Mouse (Mus musculus): Measurements from ENCODE around the gene Btk. TPM values are rescaled to one million over a fixed set of nuclear protein-coding genes. Genes with fewer than 3 reads are reported as not detected.
"Not testable (repeated sequence)": the region's sequence is repeated elsewhere in the genome, so short reads cannot be mapped to it uniquely, and the experiment has no call there.

Gene Btk
- polyA plus RNA-seq, 1 experiment, result 24.4 TPM

GRCm38 (mm10) chrX:134541145-134541954 lies 42.0 kb downstream of the Btk start, which contains the start of gene Timm8a1:
Gene Timm8a1, minus strand, starts transcription at chrX:134541865.
- TF ChIP-seq GATA1 (IDR thresholded peaks at IDR 0.05; ENCODE audit: borderline replicate concordance, low read length) (no peak), FLI1 (IDR thresholded peaks at IDR 0.05; ENCODE audit: low read length) (no peak)
- H3K36me3 ChIP-seq (replicated peaks; ENCODE audit: low read length), result peaks cover 60% of the 10 kb centered on the region
- peaks cover 14% of the 10 kb centered on the region for H3K4me1 ChIP-seq
- H3K9me3 ChIP-seq, result no peaks in the 10 kb centered on the region
- H3K4me3 ChIP-seq (replicated peaks), result peak within 1 kb of the TSS; percentile 92
- no peaks in the 10 kb centered on the region for H3K27me3 ChIP-seq (replicated peaks)

- H3K4me1 ChIP-seq, result peaks cover 10% of the 10 kb centered on the region
- no peaks in the 10 kb centered on the region for H3K9me3 ChIP-seq
- peaks cover 61% of the 10 kb centered on the region for H3K36me3 ChIP-seq (replicated peaks; ENCODE audit: low read length)
- peak overlapping the region; percentile 92 for H3K4me3 ChIP-seq (replicated peaks)
- H3K27me3 ChIP-seq (replicated peaks), result no peaks in the 10 kb centered on the region
- TF ChIP-seq FLI1 (IDR thresholded peaks at IDR 0.05; ENCODE audit: low read length) (no peak), GATA1 (IDR thresholded peaks at IDR 0.05; ENCODE audit: borderline replicate concordance, low read length) (no peak)
These were observed 42.8 kb downstream of the Btk start for GRCm38 (mm10) chrX:134540414-134541135.

DNA sequence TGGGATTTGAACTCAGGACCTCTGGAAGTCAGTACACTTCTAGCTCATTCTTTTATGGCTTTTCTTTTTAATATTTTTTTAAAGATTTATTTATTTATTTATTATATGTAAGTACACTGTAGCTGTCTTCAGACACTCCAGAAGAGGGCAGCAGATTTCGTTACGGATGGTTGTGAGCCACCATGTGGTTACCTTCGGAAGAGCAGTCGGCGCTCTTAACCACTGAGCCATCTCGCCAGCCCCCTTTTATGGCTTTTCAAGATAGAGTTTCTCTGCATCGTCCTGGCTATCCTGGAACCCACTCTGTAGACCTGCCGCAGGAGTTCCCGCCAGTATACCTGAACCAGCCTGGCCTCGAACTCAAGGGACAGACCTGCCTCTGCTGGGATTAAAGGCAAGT lies 43.6 kb downstream of the Btk start:
- not testable (repeated sequence) for H3K27me3 ChIP-seq (replicated peaks); H3K9me3 ChIP-seq; H3K4me1 ChIP-seq
- H3K4me3 ChIP-seq (replicated peaks), result peak overlapping the region; percentile 92
- H3K36me3 ChIP-seq (replicated peaks; ENCODE audit: low read length), result peaks cover 59% of the 10 kb centered on the region

DNA sequence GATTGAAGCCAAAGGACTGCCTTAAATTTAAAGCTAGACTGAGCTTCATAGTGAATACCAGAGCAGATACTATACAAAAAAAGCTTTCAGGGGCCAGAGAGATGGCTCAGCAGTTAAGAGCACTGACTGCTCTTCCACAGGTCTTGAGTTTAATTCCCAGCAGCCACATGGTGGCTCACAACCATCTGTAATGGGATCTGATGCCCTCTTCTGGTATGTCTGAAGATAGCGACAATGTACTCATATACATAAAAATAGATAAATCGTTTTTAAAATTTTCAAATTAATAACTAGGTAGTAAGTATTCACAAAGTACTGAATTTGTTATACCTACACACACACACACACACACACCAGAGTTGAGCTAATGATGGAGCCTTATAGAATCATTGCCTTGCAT lies 50.0 kb downstream of the Btk start:
- Histone ChIP-seq H3K4me1 (no peaks in the 10 kb centered on the region), H3K36me3 (replicated peaks; ENCODE audit: low read length) (peaks cover 28% of the 10 kb centered on the region), H3K4me3 (replicated peaks) (no peak overlapping the region), H3K27me3 (replicated peaks) (no peaks in the 10 kb centered on the region), H3K9me3 (no peaks in the 10 kb centered on the region)
- no peak for TF ChIP-seq GATA1 (IDR thresholded peaks at IDR 0.05; ENCODE audit: borderline replicate concordance, low read length)
- TF ChIP-seq FLI1 (IDR thresholded peaks at IDR 0.05; ENCODE audit: low read length), result no peak

DNA sequence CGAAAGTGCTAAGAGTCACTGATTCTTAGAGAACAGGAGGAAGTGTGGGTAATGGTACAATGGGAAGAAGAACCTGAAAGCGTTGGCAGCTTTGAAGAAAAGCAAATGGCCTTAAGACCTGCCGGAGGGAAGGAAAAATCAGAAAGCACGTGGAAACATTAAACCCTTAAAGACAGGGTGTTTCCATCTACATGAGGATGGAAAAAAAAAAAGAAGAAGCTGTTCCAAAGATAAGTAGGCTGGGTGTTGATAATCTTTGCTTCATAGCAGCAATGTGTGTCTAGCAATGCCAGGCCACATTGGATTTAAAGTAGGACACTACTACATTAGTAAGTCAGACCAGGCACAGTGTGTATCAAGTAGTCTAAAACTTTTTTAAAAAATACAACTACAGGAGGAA lies 58.1 kb downstream of the Btk start:
- Histone ChIP-seq H3K36me3 (replicated peaks; ENCODE audit: low read length) (no peaks in the 10 kb centered on the region), H3K4me3 (replicated peaks) (no peak overlapping the region), H3K4me1 (no peaks in the 10 kb centered on the region), H3K27me3 (replicated peaks) (no peaks in the 10 kb centered on the region), H3K9me3 (no peaks in the 10 kb centered on the region)
- TF ChIP-seq GATA1 (IDR thresholded peaks at IDR 0.05; ENCODE audit: borderline replicate concordance, low read length) (no peak), FLI1 (IDR thresholded peaks at IDR 0.05; ENCODE audit: low read length) (no peak)

- no peaks in the 10 kb centered on the region for H3K9me3 ChIP-seq
- no peak for TF ChIP-seq FLI1 (IDR thresholded peaks at IDR 0.05; ENCODE audit: low read length)
- TF ChIP-seq GATA1 (IDR thresholded peaks at IDR 0.05; ENCODE audit: borderline replicate concordance, low read length), result no peak
- H3K36me3 ChIP-seq (replicated peaks; ENCODE audit: low read length), result no peaks in the 10 kb centered on the region
- H3K27me3 ChIP-seq (replicated peaks), result no peaks in the 10 kb centered on the region
- no peak overlapping the region for H3K4me3 ChIP-seq (replicated peaks)
- no peaks in the 10 kb centered on the region for H3K4me1 ChIP-seq
These were observed 59.6 kb downstream of the Btk start for GRCm38 (mm10) chrX:134523772-134524171.

GRCm38 (mm10) chrX:134509473-134509872 lies 73.9 kb downstream of the Btk start:
- Histone ChIP-seq H3K36me3 (replicated peaks; ENCODE audit: low read length) (no peaks in the 10 kb centered on the region), H3K4me1 (no peaks in the 10 kb centered on the region), H3K27me3 (replicated peaks) (peaks cover 6% of the 10 kb centered on the region), H3K4me3 (replicated peaks) (no peak overlapping the region), H3K9me3 (no peaks in the 10 kb centered on the region)
- TF ChIP-seq GATA1 (IDR thresholded peaks at IDR 0.05; ENCODE audit: borderline replicate concordance, low read length), result no peak
- TF ChIP-seq FLI1 (IDR thresholded peaks at IDR 0.05; ENCODE audit: low read length), result no peak

DNA sequence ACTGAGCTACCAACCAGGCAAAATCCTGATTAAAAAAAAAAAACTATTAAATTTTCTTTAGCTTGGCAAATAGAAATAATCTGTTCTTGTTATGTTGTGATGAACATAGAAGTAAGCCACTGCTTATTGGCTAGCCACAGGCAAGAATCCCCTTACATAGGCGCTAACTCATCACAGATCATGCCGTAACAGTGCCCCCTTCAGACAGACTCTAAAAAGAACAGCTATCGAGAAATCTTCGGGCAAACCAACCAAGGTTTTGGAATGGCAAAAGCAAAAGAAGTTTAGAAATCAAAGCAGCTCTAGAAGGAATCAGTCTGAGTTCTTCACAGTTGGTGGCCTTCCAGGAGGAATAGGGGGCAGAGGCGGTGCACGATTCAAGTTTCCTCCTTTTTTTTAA lies 75.4 kb downstream of the Btk start:
- TF ChIP-seq FLI1 (IDR thresholded peaks at IDR 0.05; ENCODE audit: low read length) (no peak), GATA1 (IDR thresholded peaks at IDR 0.05; ENCODE audit: borderline replicate concordance, low read length) (no peak)
- Histone ChIP-seq H3K4me1 (no peaks in the 10 kb centered on the region), H3K36me3 (replicated peaks; ENCODE audit: low read length) (no peaks in the 10 kb centered on the region), H3K4me3 (replicated peaks) (no peak overlapping the region), H3K9me3 (no peaks in the 10 kb centered on the region), H3K27me3 (replicated peaks) (peaks cover 5% of the 10 kb centered on the region)

- no peaks in the 10 kb centered on the region for H3K36me3 ChIP-seq (replicated peaks; ENCODE audit: low read length)
- H3K27me3 ChIP-seq (replicated peaks), result peaks cover 5% of the 10 kb centered on the region
- no peaks in the 10 kb centered on the region for H3K9me3 ChIP-seq
- no peaks in the 10 kb centered on the region for H3K4me1 ChIP-seq
- TF ChIP-seq GATA1 (IDR thresholded peaks at IDR 0.05; ENCODE audit: borderline replicate concordance, low read length), result no peak
- TF ChIP-seq FLI1 (IDR thresholded peaks at IDR 0.05; ENCODE audit: low read length), result no peak
- H3K4me3 ChIP-seq (replicated peaks), result no peak overlapping the region
These were observed 82.7 kb downstream of the Btk start for GRCm38 (mm10) chrX:134500651-134501050.

Other genes starting within 250 kb of the Btk start
- gene Drp2, start 179.0 kb downstream of the Btk start, polyA plus RNA-seq (2012; ENCODE audit: insufficient read depth, low replicate concordance), result not detected in 2 replicates
- gene Taf7l, start 107.1 kb downstream of the Btk start, polyA plus RNA-seq (2012; ENCODE audit: insufficient read depth, low replicate concordance), result not detected in 2 replicates
- gene Timm8a1, start 41.7 kb downstream of the Btk start, polyA plus RNA-seq (2012; ENCODE audit: insufficient read depth, low replicate concordance), result 4.0 TPM in 1 of 2 replicates, not detected in the other
- 18.7 and 134 TPM in 2 replicates for gene Rpl36a, start 2.1 kb upstream of the Btk start, polyA plus RNA-seq (2012; ENCODE audit: insufficient read depth, low replicate concordance)
- 1.5 TPM in 1 of 2 replicates, not detected in the other for gene Gla, start 17.6 kb upstream of the Btk start, polyA plus RNA-seq (2012; ENCODE audit: insufficient read depth, low replicate concordance)
- gene Hnrnph2, start 17.6 kb upstream of the Btk start, polyA plus RNA-seq (2012; ENCODE audit: insufficient read depth, low replicate concordance), result 1.9 and 11.7 TPM in 2 replicates
- 0.16 and 0.19 TPM in 2 replicates for gene Armcx4, start 102.9 kb upstream of the Btk start, polyA plus RNA-seq (2012; ENCODE audit: insufficient read depth, low replicate concordance)
- gene Armcx1, start 134.4 kb upstream of the Btk start, polyA plus RNA-seq (2012; ENCODE audit: insufficient read depth, low replicate concordance), result 3.0 and 6.6 TPM in 2 replicates
- gene Armcx6, start 167.8 kb upstream of the Btk start, polyA plus RNA-seq (2012; ENCODE audit: insufficient read depth, low replicate concordance), result 4.5 and 6.4 TPM in 2 replicates
- gene Armcx3, start 173.0 kb upstream of the Btk start, polyA plus RNA-seq (2012; ENCODE audit: insufficient read depth, low replicate concordance), result 3.3 TPM in 1 of 2 replicates, not detected in the other
- 2.7 and 6.2 TPM in 2 replicates for gene Armcx2, start 225.7 kb upstream of the Btk start, polyA plus RNA-seq (2012; ENCODE audit: insufficient read depth, low replicate concordance)